Mouse (Mus musculus): ENCODE measurements at regions not wholly inside any gene's neighbourhood (a gene's known extent, or its start where the extent isn't known, plus 50 kb on each side); places are given as distances from the start of the nearest gene placed in this dataset.

- Histone ChIP-seq H3ac (ENCODE audit: control insufficient read depth, insufficient read length, low read depth) (no peak overlapping the region), H3K27me3 (ENCODE audit: control insufficient read depth, insufficient read depth, insufficient read length) (no peaks in the 10 kb centered on the region), H3K36me3 (ENCODE audit: control insufficient read depth, insufficient read depth) (no peaks in the 10 kb centered on the region), H3K79me3 (ENCODE audit: low read depth) (no peaks in the 10 kb centered on the region), H3K79me2 (ENCODE audit: control insufficient read depth, insufficient read depth) (no peaks in the 10 kb centered on the region), H3K4me3 (ENCODE audit: insufficient read depth, poor library complexity, severe bottlenecking) (no peak overlapping the region)
- TF ChIP-seq MAX (IDR thresholded peaks at IDR 0.05): no peak
- TF ChIP-seq FOSL1 (IDR thresholded peaks at IDR 0.05; ENCODE audit: insufficient read depth, low read length, poor library complexity, severe bottlenecking): no peak
- TF ChIP-seq CTCF (IDR thresholded peaks at IDR 0.05; ENCODE audit: control insufficient read depth, insufficient read depth, insufficient read length): no peak
- no peak for TF ChIP-seq MYOD1 (IDR thresholded peaks at IDR 0.05; ENCODE audit: control insufficient read depth, insufficient read length, low read depth)
Observed at GRCm38 (mm10) chr4:82089657-82090056, 615.9 kb downstream of the Nfib start.

- H3K4me3 ChIP-seq (ENCODE audit: insufficient read depth, poor library complexity, severe bottlenecking): no peak overlapping the region
- no peaks in the 10 kb centered on the region for H3K79me3 ChIP-seq (ENCODE audit: low read depth)
- no peaks in the 10 kb centered on the region for H3K36me3 ChIP-seq (ENCODE audit: control insufficient read depth, insufficient read depth)
- H3K27me3 ChIP-seq (ENCODE audit: control insufficient read depth, insufficient read depth, insufficient read length): no peaks in the 10 kb centered on the region
- no peak overlapping the region for H3ac ChIP-seq (ENCODE audit: control insufficient read depth, insufficient read length, low read depth)
- TF ChIP-seq MYOG (IDR thresholded peaks at IDR 0.05; ENCODE audit: control insufficient read depth, extremely low read depth, insufficient read length): no peak
- no peaks in the 10 kb centered on the region for H3K79me2 ChIP-seq (ENCODE audit: control insufficient read depth, insufficient read depth)
Observed at GRCm38 (mm10) chr4:82083519-82083918, 622.0 kb downstream of the Nfib start.

GRCm38 (mm10) chr4:82068050-82068449 is 625.4 kb upstream of the Mpdz start:
- TF ChIP-seq MYOD1 (IDR thresholded peaks at IDR 0.05; ENCODE audit: control insufficient read depth, insufficient read length, low read depth) (no peak), CTCF (IDR thresholded peaks at IDR 0.05; ENCODE audit: control insufficient read depth, insufficient read depth, insufficient read length) (no peak), CEBPB (IDR thresholded peaks at IDR 0.05; ENCODE audit: low read depth) (no peak), FOSL1 (IDR thresholded peaks at IDR 0.05; ENCODE audit: insufficient read depth, low read length, poor library complexity, severe bottlenecking) (no peak), USF1 (IDR thresholded peaks at IDR 0.05; ENCODE audit: low read depth) (no peak), MAX (IDR thresholded peaks at IDR 0.05) (no peak), MYOG (IDR thresholded peaks at IDR 0.05; ENCODE audit: control insufficient read depth, extremely low read depth, insufficient read length) (no peak)

GRCm38 (mm10) chr4:82065641-82066358 is 623.2 kb upstream of the Mpdz start:
- no peaks in the 10 kb centered on the region for H3K79me3 ChIP-seq (ENCODE audit: low read depth)
- H3K79me2 ChIP-seq (ENCODE audit: control insufficient read depth, insufficient read depth): no peaks in the 10 kb centered on the region
- no peak overlapping the region for H3K4me3 ChIP-seq (ENCODE audit: insufficient read depth, poor library complexity, severe bottlenecking)
- TF ChIP-seq MAX (IDR thresholded peaks at IDR 0.05) (no peak), CEBPB (IDR thresholded peaks at IDR 0.05; ENCODE audit: low read depth) (no peak), CTCF (IDR thresholded peaks at IDR 0.05; ENCODE audit: control insufficient read depth, insufficient read depth, insufficient read length) (no peak), MYOG (IDR thresholded peaks at IDR 0.05; ENCODE audit: control insufficient read depth, extremely low read depth, insufficient read length) (no peak), USF1 (IDR thresholded peaks at IDR 0.05; ENCODE audit: low read depth) (no peak), MYOD1 (IDR thresholded peaks at IDR 0.05; ENCODE audit: control insufficient read depth, insufficient read length, low read depth) (no peak), FOSL1 (IDR thresholded peaks at IDR 0.05; ENCODE audit: insufficient read depth, low read length, poor library complexity, severe bottlenecking) (no peak)
- no peaks in the 10 kb centered on the region for H3K36me3 ChIP-seq (ENCODE audit: control insufficient read depth, insufficient read depth)
- no peaks in the 10 kb centered on the region for H3K27me3 ChIP-seq (ENCODE audit: control insufficient read depth, insufficient read depth, insufficient read length)
- H3ac ChIP-seq (ENCODE audit: control insufficient read depth, insufficient read length, low read depth): no peak overlapping the region

More at GRCm38 (mm10) chr4:82068050-82068449, 625.4 kb upstream of the Mpdz start:
- H3K79me2 ChIP-seq (ENCODE audit: control insufficient read depth, insufficient read depth): no peaks in the 10 kb centered on the region
- H3K4me3 ChIP-seq (ENCODE audit: insufficient read depth, poor library complexity, severe bottlenecking): no peak overlapping the region
- no peaks in the 10 kb centered on the region for H3K79me3 ChIP-seq (ENCODE audit: low read depth)
- H3K36me3 ChIP-seq (ENCODE audit: control insufficient read depth, insufficient read depth): no peaks in the 10 kb centered on the region
- no peaks in the 10 kb centered on the region for H3K27me3 ChIP-seq (ENCODE audit: control insufficient read depth, insufficient read depth, insufficient read length)
- H3ac ChIP-seq (ENCODE audit: control insufficient read depth, insufficient read length, low read depth): no peak overlapping the region

- no peaks in the 10 kb centered on the region for H3K79me2 ChIP-seq (ENCODE audit: control insufficient read depth, insufficient read depth)
- H3K4me3 ChIP-seq (ENCODE audit: insufficient read depth, poor library complexity, severe bottlenecking): no peak overlapping the region
- H3K79me3 ChIP-seq (ENCODE audit: low read depth): no peaks in the 10 kb centered on the region
- TF ChIP-seq CEBPB (IDR thresholded peaks at IDR 0.05; ENCODE audit: low read depth) (no peak), CTCF (IDR thresholded peaks at IDR 0.05; ENCODE audit: control insufficient read depth, insufficient read depth, insufficient read length) (no peak)
- no peak overlapping the region for H3ac ChIP-seq (ENCODE audit: control insufficient read depth, insufficient read length, low read depth)
- no peaks in the 10 kb centered on the region for H3K36me3 ChIP-seq (ENCODE audit: control insufficient read depth, insufficient read depth)
- no peaks in the 10 kb centered on the region for H3K27me3 ChIP-seq (ENCODE audit: control insufficient read depth, insufficient read depth, insufficient read length)
Observed at GRCm38 (mm10) chr4:82062726-82063125, 620.1 kb upstream of the Mpdz start.

- no peaks in the 10 kb centered on the region for H3K79me3 ChIP-seq (ENCODE audit: low read depth)
- no peak overlapping the region for H3K4me3 ChIP-seq (ENCODE audit: insufficient read depth, poor library complexity, severe bottlenecking)
- no peaks in the 10 kb centered on the region for H3K36me3 ChIP-seq (ENCODE audit: control insufficient read depth, insufficient read depth)
- H3K27me3 ChIP-seq (ENCODE audit: control insufficient read depth, insufficient read depth, insufficient read length): no peaks in the 10 kb centered on the region
- H3K79me2 ChIP-seq (ENCODE audit: control insufficient read depth, insufficient read depth): no peaks in the 10 kb centered on the region
- no peak overlapping the region for H3ac ChIP-seq (ENCODE audit: control insufficient read depth, insufficient read length, low read depth)
- TF ChIP-seq MYOG (IDR thresholded peaks at IDR 0.05; ENCODE audit: control insufficient read depth, extremely low read depth, insufficient read length) (no peak), MAX (IDR thresholded peaks at IDR 0.05) (no peak), MYOD1 (IDR thresholded peaks at IDR 0.05; ENCODE audit: control insufficient read depth, insufficient read length, low read depth) (no peak), CEBPB (IDR thresholded peaks at IDR 0.05; ENCODE audit: low read depth) (no peak), CTCF (IDR thresholded peaks at IDR 0.05; ENCODE audit: control insufficient read depth, insufficient read depth, insufficient read length) (no peak), FOSL1 (IDR thresholded peaks at IDR 0.05; ENCODE audit: insufficient read depth, low read length, poor library complexity, severe bottlenecking) (no peak), USF1 (IDR thresholded peaks at IDR 0.05; ENCODE audit: low read depth) (no peak)
Observed at GRCm38 (mm10) chr4:82056671-82057070, 614.1 kb upstream of the Mpdz start.
